Mouse (Mus musculus): ENCODE results near the gene Gm14393. TPM values are rescaled to one million over a fixed set of nuclear protein-coding genes. Genes with fewer than 3 reads are reported as not detected.

Gm14393 gene
- polyA plus RNA-seq (2015; fragmentation: Nextera tagmentation; extraction: Ambion mirVana): 0.68 and 0.87 TPM in 2 replicates

GRCm38 (mm10) chr2:175067681-175068261 is at the start of gene Gm14393:
Gm14393 (minus strand) TSS chr2:175067781.

Other genes with a start within 250 kb of the Gm14393 start
- gene Gm14444, start 57.5 kb downstream of the Gm14393 start, polyA plus RNA-seq (2015; fragmentation: Nextera tagmentation; extraction: Ambion mirVana): not detected in 2 replicates
- gene Gm14399, start 74.2 kb upstream of the Gm14393 start, polyA plus RNA-seq (2015; fragmentation: Nextera tagmentation; extraction: Ambion mirVana): 7.9 and 12.0 TPM in 2 replicates
- 0.20 and 0.21 TPM in 2 replicates for gene Gm14443, start 108.1 kb upstream of the Gm14393 start, polyA plus RNA-seq (2015; fragmentation: Nextera tagmentation; extraction: Ambion mirVana)
- gene Gm14391, start 139.1 kb upstream of the Gm14393 start, polyA plus RNA-seq (2015; fragmentation: Nextera tagmentation; extraction: Ambion mirVana): 2.5 and 6.5 TPM in 2 replicates
- 1.4 and 8.6 TPM in 2 replicates for gene Gm14440, start 207.3 kb upstream of the Gm14393 start, polyA plus RNA-seq (2015; fragmentation: Nextera tagmentation; extraction: Ambion mirVana)